Mouse (Mus musculus) embryonic facial prominence, embryonic 14.5 days (tissue): ENCODE measurements around the gene Tbc1d1. TPM values are rescaled to one million over a fixed set of nuclear protein-coding genes. Genes with fewer than 3 reads are reported as not detected.

Experiments used
- microRNA-seq: library from miRNA; unstranded; fragments of <30 nt; microRNA quantifications from one replicate; pipeline ENCODE4, GENCODE M21; 2016; ENCODE audit warnings: borderline number of aligned reads
- polyA plus RNA-seq: library from polyadenylated mRNA; unstranded; fragments of >200 nt; fragmentation: Nextera tagmentation; extraction: Ambion mirVana; gene quantifications from 2 replicates; pipeline ENCODE4 v1.2.1, GENCODE M21; 2014

Tbc1d1 gene
- polyA plus RNA-seq, 1 experiment from 2014 or later: 19.1 TPM

Small RNA genes within 50 kb of the gene (microRNA-seq; reads per million reads assigned to microRNA genes)
- gene Gm22395: not detected

Other genes starting within 250 kb of the Tbc1d1 start
- gene Rell1, start 187.4 kb upstream of the Tbc1d1 start, polyA plus RNA-seq: 14.1 and 15.5 TPM in 2 replicates
- gene Pgm2, start 63.4 kb upstream of the Tbc1d1 start, polyA plus RNA-seq: 24.5 and 28.9 TPM in 2 replicates